Comparison of ENCODE assay signal across 15 mouse cellular contexts in genomic region chr14:31232404-31233069, GRCm38 (mm10). TPM values are rescaled to one million over a fixed set of nuclear protein-coding genes. Genes with fewer than 3 reads are reported as not detected.
DNase-seq lines count a peak whose midpoint lies in the region; ATAC-seq and TF ChIP-seq lines count a peak whose summit lies in the region.
"Had no signal": no experiment of that assay in that cellular context is flagged by ENCODE, and none has a peak within 500 bp of the region (broad histone marks: within the 10 kb centered on the region; RNA-seq: fewer than 3 reads in every experiment).

No protein-coding gene starts in this region.

- no peaks in the 10 kb centered on the region for H3K9me3 ChIP-seq in forebrain, embryonic 15.5 days
- no peaks in the 10 kb centered on the region for H3K9me3 ChIP-seq in forebrain, postnatal 0 days (ENCODE audit: low read length)
- no peaks in the 10 kb centered on the region for H3K9me3 ChIP-seq in intestine, embryonic 16.5 days (ENCODE audit: control insufficient read depth, low read length)
- H3K9me3 ChIP-seq in intestine, postnatal 0 days (ENCODE audit: control insufficient read depth), result no peaks in the 10 kb centered on the region
- H3K9me3 ChIP-seq in neural tube, embryonic 13.5 days, result no peaks in the 10 kb centered on the region
- no peaks in the 10 kb centered on the region for H3K9me3 ChIP-seq in neural tube, embryonic 15.5 days (replicated peaks)
- H3K9me3 ChIP-seq: embryonic facial prominence, embryonic 15.5 days; hindbrain, embryonic 10.5 days; limb, embryonic 12.5 days had no signal

- H3K4me2 ChIP-seq in forebrain, embryonic 15.5 days (replicated peaks), result no peak overlapping the region
- no peak overlapping the region for H3K4me2 ChIP-seq in forebrain, postnatal 0 days (ENCODE audit: low read depth)
- no peak overlapping the region for H3K4me2 ChIP-seq in intestine, embryonic 16.5 days (ENCODE audit: low read depth, low read length)
- no peak overlapping the region for H3K4me2 ChIP-seq in intestine, postnatal 0 days (replicated peaks; ENCODE audit: low read depth)
- no peak overlapping the region for H3K4me2 ChIP-seq in neural tube, embryonic 13.5 days
- no peak overlapping the region for H3K4me2 ChIP-seq in neural tube, embryonic 15.5 days
- H3K4me2 ChIP-seq: embryonic facial prominence, embryonic 15.5 days; limb, embryonic 12.5 days had no signal

- H3K36me3 ChIP-seq in forebrain, embryonic 15.5 days, result no peaks in the 10 kb centered on the region
- no peaks in the 10 kb centered on the region for H3K36me3 ChIP-seq in forebrain, postnatal 0 days (ENCODE audit: insufficient read depth)
- H3K36me3 ChIP-seq in intestine, embryonic 16.5 days (ENCODE audit: control insufficient read depth, insufficient read depth, low read length), result no peaks in the 10 kb centered on the region
- peaks cover under 1% of the 10 kb centered on the region; the same call in 1 of the 2 replicates for H3K36me3 ChIP-seq in intestine, postnatal 0 days (ENCODE audit: control insufficient read depth, insufficient read depth)
- H3K36me3 ChIP-seq in neural tube, embryonic 13.5 days, result no peaks in the 10 kb centered on the region
- H3K36me3 ChIP-seq in neural tube, embryonic 15.5 days, result no peaks in the 10 kb centered on the region
- H3K36me3 ChIP-seq: embryonic facial prominence, embryonic 15.5 days; limb, embryonic 12.5 days had no signal

- WGBS in forebrain, embryonic 15.5 days, result 84% methylated on average over 13 of the region's 13 CpGs
- 85% methylated on average over 13 of the region's 13 CpGs for WGBS in forebrain, postnatal 0 days
- 80% methylated on average over 13 of the region's 13 CpGs for WGBS in intestine, embryonic 16.5 days
- WGBS in intestine, postnatal 0 days, result 77% methylated on average over 13 of the region's 13 CpGs
- 85% methylated on average over 13 of the region's 13 CpGs for WGBS in neural tube, embryonic 13.5 days
- 86% methylated on average over 13 of the region's 13 CpGs for WGBS in neural tube, embryonic 15.5 days

- H3K4me1 ChIP-seq in forebrain, embryonic 15.5 days, result no peaks in the 10 kb centered on the region
- peaks cover 4% of the 10 kb centered on the region; the same call in 1 of the 2 replicates for H3K4me1 ChIP-seq in forebrain, postnatal 0 days (ENCODE audit: insufficient read depth)
- 0 out of 2 replicates have a peak, but pooled peaks cover 6% of the 10 kb centered on the region for H3K4me1 ChIP-seq in intestine, embryonic 16.5 days (ENCODE audit: control insufficient read depth, insufficient read depth, low read length)
- H3K4me1 ChIP-seq in intestine, postnatal 0 days (replicated peaks; ENCODE audit: control insufficient read depth, insufficient read depth, low read length), result no peaks in the 10 kb centered on the region
- peaks cover 23% of the 10 kb centered on the region; the same call in 1 of the 2 replicates for H3K4me1 ChIP-seq in neural tube, embryonic 13.5 days (replicated peaks)
- peaks cover 4% of the 10 kb centered on the region; the same call in 1 of the 2 replicates for H3K4me1 ChIP-seq in neural tube, embryonic 15.5 days
- H3K4me1 ChIP-seq: limb, embryonic 12.5 days had no signal

- no peak overlapping the region for H3K9ac ChIP-seq in forebrain, embryonic 15.5 days (replicated peaks)
- H3K9ac ChIP-seq in forebrain, postnatal 0 days, result no peak overlapping the region
- H3K9ac ChIP-seq in intestine, embryonic 16.5 days (ENCODE audit: low read depth, low read length), result no peak overlapping the region
- no peak overlapping the region for H3K9ac ChIP-seq in intestine, postnatal 0 days (ENCODE audit: low read depth, low read length)
- no peak overlapping the region for H3K9ac ChIP-seq in neural tube, embryonic 13.5 days
- no peak overlapping the region for H3K9ac ChIP-seq in neural tube, embryonic 15.5 days (replicated peaks)
- H3K9ac ChIP-seq: embryonic facial prominence, embryonic 15.5 days; limb, embryonic 12.5 days had no signal

- no peak overlapping the region for H3K4me3 ChIP-seq in forebrain, embryonic 15.5 days
- no peak overlapping the region for H3K4me3 ChIP-seq in forebrain, postnatal 0 days (ENCODE audit: low read depth, low read length)
- H3K4me3 ChIP-seq in intestine, embryonic 16.5 days (ENCODE audit: low read length), result no peak overlapping the region
- H3K4me3 ChIP-seq in intestine, postnatal 0 days (ENCODE audit: low read depth, low read length), result no peak overlapping the region
- no peak overlapping the region for H3K4me3 ChIP-seq in neural tube, embryonic 13.5 days
- no peak overlapping the region for H3K4me3 ChIP-seq in neural tube, embryonic 15.5 days (replicated peaks)
- H3K4me3 ChIP-seq: embryonic facial prominence, embryonic 15.5 days; hindbrain, embryonic 10.5 days; limb, embryonic 12.5 days had no signal

- ATAC-seq in forebrain, embryonic 15.5 days (replicated peaks), result no peak
- no peak for ATAC-seq in forebrain, postnatal 0 days
- ATAC-seq in intestine, embryonic 16.5 days, result no peak
- ATAC-seq in intestine, postnatal 0 days, result no peak
- ATAC-seq in neural tube, embryonic 13.5 days (ENCODE audit: low read depth), result no peak
- ATAC-seq in neural tube, embryonic 15.5 days (ENCODE audit: low FRiP score), result no peak

- TF ChIP-seq CTCF in forebrain, postnatal 0 days (IDR thresholded peaks at IDR 0.05; ENCODE audit: low read depth), result no peak
- no peak for TF ChIP-seq CTCF in intestine, postnatal 0 days (IDR thresholded peaks at IDR 0.05; ENCODE audit: low read depth)

- no peaks in the 10 kb centered on the region for H3K27me3 ChIP-seq in forebrain, embryonic 15.5 days
- H3K27me3 ChIP-seq in forebrain, postnatal 0 days (ENCODE audit: insufficient read depth, low read length), result no peaks in the 10 kb centered on the region
- H3K27me3 ChIP-seq in intestine, embryonic 16.5 days (replicated peaks; ENCODE audit: control insufficient read depth, insufficient read depth, low read length), result no peaks in the 10 kb centered on the region
- H3K27me3 ChIP-seq in intestine, postnatal 0 days (replicated peaks; ENCODE audit: control insufficient read depth, insufficient read depth, low read length), result no peaks in the 10 kb centered on the region
- no peaks in the 10 kb centered on the region for H3K27me3 ChIP-seq in neural tube, embryonic 13.5 days
- H3K27me3 ChIP-seq in neural tube, embryonic 15.5 days (replicated peaks), result no peaks in the 10 kb centered on the region
- H3K27me3 ChIP-seq: embryonic facial prominence, embryonic 15.5 days; limb, embryonic 12.5 days had no signal

- no peak for DNase-seq in forebrain, postnatal 0 days
- peak; percentile 44 for DNase-seq in lung, postnatal 10 days
- DNase-seq in frontal cortex, postnatal 14 days (ENCODE audit: low spot score in 2 of 2), result no peak
- DNase-seq: adrenal gland, postnatal 25 days; layer of hippocampus, postnatal 36 days; right cerebral cortex, adult 18-20 months; thymus, postnatal 14 days had no signal

- peak overlapping the region; percentile 23; the same call in 1 of the 2 replicates for H3K27ac ChIP-seq in forebrain, embryonic 15.5 days (replicated peaks)
- no peak overlapping the region for H3K27ac ChIP-seq in forebrain, postnatal 0 days (ENCODE audit: low read depth, low read length)
- 0 out of 2 replicates have a peak overlapping the region, but pooled peaks have one; percentile 5 for H3K27ac ChIP-seq in intestine, embryonic 16.5 days (ENCODE audit: low read length)
- H3K27ac ChIP-seq in intestine, postnatal 0 days (ENCODE audit: low read depth, low read length), result no peak overlapping the region
- H3K27ac ChIP-seq in neural tube, embryonic 13.5 days (replicated peaks), result 0 out of 2 replicates have a peak overlapping the region, but pooled peaks have one; percentile 0
- H3K27ac ChIP-seq in neural tube, embryonic 15.5 days (replicated peaks), result no peak overlapping the region
- H3K27ac ChIP-seq: embryonic facial prominence, embryonic 15.5 days; hindbrain, embryonic 10.5 days; limb, embryonic 12.5 days had no signal

RNA-seq across cellular contexts. Expression of gene Sema3g, which starts 14.9 kb away (rescaled TPM):
- polyA plus RNA-seq in forebrain, embryonic 15.5 days (2015; fragmentation: Nextera tagmentation; extraction: Ambion mirVana), result 0.53 and 0.61 TPM in 2 replicates
- 2.2 and 3.7 TPM in 2 replicates for total RNA-seq in forebrain, postnatal 0 days (2014; rRNA removed)
- 0.23 and 0.31 TPM in 2 replicates for polyA plus RNA-seq in forebrain, postnatal 0 days (2015; fragmentation: Nextera tagmentation; extraction: Ambion mirVana)
- 0.51 and 0.67 TPM in 2 replicates for polyA plus RNA-seq in intestine, embryonic 16.5 days (2015; fragmentation: Nextera tagmentation; extraction: Ambion mirVana)
- 0.61 and 0.74 TPM in 2 replicates for polyA plus RNA-seq in intestine, postnatal 0 days (2015; fragmentation: Nextera tagmentation; extraction: Ambion mirVana)
- 1.1 and 1.4 TPM in 2 replicates for polyA plus RNA-seq in neural tube, embryonic 13.5 days (2015; fragmentation: Nextera tagmentation; extraction: Ambion mirVana)
- 0.47 and 0.69 TPM in 2 replicates for polyA plus RNA-seq in neural tube, embryonic 15.5 days (2015; fragmentation: Nextera tagmentation; extraction: Ambion mirVana)

RNA-seq across cellular contexts. Expression of gene Nisch, which starts 15.8 kb away (rescaled TPM):
- 339 and 356 TPM in 2 replicates for polyA plus RNA-seq in forebrain, embryonic 15.5 days (2015; fragmentation: Nextera tagmentation; extraction: Ambion mirVana)
- 211 and 300 TPM in 2 replicates for total RNA-seq in forebrain, postnatal 0 days (2014; rRNA removed)
- polyA plus RNA-seq in forebrain, postnatal 0 days (2015; fragmentation: Nextera tagmentation; extraction: Ambion mirVana), result 148 and 199 TPM in 2 replicates
- polyA plus RNA-seq in intestine, embryonic 16.5 days (2015; fragmentation: Nextera tagmentation; extraction: Ambion mirVana), result 217 and 228 TPM in 2 replicates
- 74.1 and 78.8 TPM in 2 replicates for polyA plus RNA-seq in intestine, postnatal 0 days (2015; fragmentation: Nextera tagmentation; extraction: Ambion mirVana)
- 329 and 336 TPM in 2 replicates for polyA plus RNA-seq in neural tube, embryonic 13.5 days (2015; fragmentation: Nextera tagmentation; extraction: Ambion mirVana)
- polyA plus RNA-seq in neural tube, embryonic 15.5 days (2015; fragmentation: Nextera tagmentation; extraction: Ambion mirVana), result 309 and 327 TPM in 2 replicates

RNA-seq across cellular contexts. Expression of gene Phf7, which starts 18.6 kb away (rescaled TPM):
- polyA plus RNA-seq in forebrain, embryonic 15.5 days (2015; fragmentation: Nextera tagmentation; extraction: Ambion mirVana), result 11.9 and 13.1 TPM in 2 replicates
- 7.1 and 8.6 TPM in 2 replicates for total RNA-seq in forebrain, postnatal 0 days (2014; rRNA removed)
- polyA plus RNA-seq in forebrain, postnatal 0 days (2015; fragmentation: Nextera tagmentation; extraction: Ambion mirVana), result 12.2 and 12.9 TPM in 2 replicates
- 10.5 and 10.8 TPM in 2 replicates for polyA plus RNA-seq in intestine, embryonic 16.5 days (2015; fragmentation: Nextera tagmentation; extraction: Ambion mirVana)
- polyA plus RNA-seq in intestine, postnatal 0 days (2015; fragmentation: Nextera tagmentation; extraction: Ambion mirVana), result 8.6 and 10.3 TPM in 2 replicates
- polyA plus RNA-seq in neural tube, embryonic 13.5 days (2015; fragmentation: Nextera tagmentation; extraction: Ambion mirVana), result 12.2 and 13.2 TPM in 2 replicates
- 10.4 and 10.9 TPM in 2 replicates for polyA plus RNA-seq in neural tube, embryonic 15.5 days (2015; fragmentation: Nextera tagmentation; extraction: Ambion mirVana)

RNA-seq across cellular contexts. Expression of gene Bap1, which starts 18.7 kb away (rescaled TPM):
- polyA plus RNA-seq in forebrain, embryonic 15.5 days (2015; fragmentation: Nextera tagmentation; extraction: Ambion mirVana), result 132 and 136 TPM in 2 replicates
- 136 and 139 TPM in 2 replicates for total RNA-seq in forebrain, postnatal 0 days (2014; rRNA removed)
- polyA plus RNA-seq in forebrain, postnatal 0 days (2015; fragmentation: Nextera tagmentation; extraction: Ambion mirVana), result 104 and 115 TPM in 2 replicates
- polyA plus RNA-seq in intestine, embryonic 16.5 days (2015; fragmentation: Nextera tagmentation; extraction: Ambion mirVana), result 61.8 and 63.3 TPM in 2 replicates
- polyA plus RNA-seq in intestine, postnatal 0 days (2015; fragmentation: Nextera tagmentation; extraction: Ambion mirVana), result 20.7 and 22.4 TPM in 2 replicates
- polyA plus RNA-seq in neural tube, embryonic 13.5 days (2015; fragmentation: Nextera tagmentation; extraction: Ambion mirVana), result 95.9 and 97.2 TPM in 2 replicates
- 93.3 and 96.1 TPM in 2 replicates for polyA plus RNA-seq in neural tube, embryonic 15.5 days (2015; fragmentation: Nextera tagmentation; extraction: Ambion mirVana)

RNA-seq across cellular contexts. Expression of gene Tnnc1, which starts 24.4 kb away (rescaled TPM):
- 1.7 and 2.2 TPM in 2 replicates for polyA plus RNA-seq in forebrain, embryonic 15.5 days (2015; fragmentation: Nextera tagmentation; extraction: Ambion mirVana)
- total RNA-seq in forebrain, postnatal 0 days (2014; rRNA removed), result 1.2 and 2.4 TPM in 2 replicates
- polyA plus RNA-seq in forebrain, postnatal 0 days (2015; fragmentation: Nextera tagmentation; extraction: Ambion mirVana), result 2.4 and 3.0 TPM in 2 replicates
- polyA plus RNA-seq in intestine, embryonic 16.5 days (2015; fragmentation: Nextera tagmentation; extraction: Ambion mirVana), result 3.5 and 3.7 TPM in 2 replicates
- 1.4 and 1.6 TPM in 2 replicates for polyA plus RNA-seq in intestine, postnatal 0 days (2015; fragmentation: Nextera tagmentation; extraction: Ambion mirVana)
- 21.3 and 65.5 TPM in 2 replicates for polyA plus RNA-seq in neural tube, embryonic 13.5 days (2015; fragmentation: Nextera tagmentation; extraction: Ambion mirVana)
- 24.5 and 36.3 TPM in 2 replicates for polyA plus RNA-seq in neural tube, embryonic 15.5 days (2015; fragmentation: Nextera tagmentation; extraction: Ambion mirVana)

Comparison
In these comparisons a context has a peak if more than half of its experiments do, and no peak if none do; other contexts are left out.
1. H3K27ac ChIP-seq: peak in forebrain, embryonic 15.5 days (single experiment), intestine, embryonic 16.5 days (single experiment) and neural tube, embryonic 13.5 days (single experiment); none in forebrain, postnatal 0 days (single experiment), intestine, postnatal 0 days (single experiment) and neural tube, embryonic 15.5 days (single experiment).